Mouse (Mus musculus) layer of hippocampus, adult 2 months (tissue): ENCODE results near the gene Rhof. TPM values are rescaled to one million over a fixed set of nuclear protein-coding genes. Genes with fewer than 3 reads are reported as not detected.

Experiments
- DNase-seq, 2 experiments: peaks; one replicate each; pipeline ENCODE4 v3.0.0; 2022; ENCODE audit warnings: low spot score in 2 of 2
- H3K27ac ChIP-seq: fragments of 200-600 bp; 2 replicates; pipeline ENCODE4 v1.8.1; 2022
- H3K4me3 ChIP-seq: fragments of 200-600 bp; 2 replicates; pipeline ENCODE4 v1.8.1; 2022; ENCODE audit warnings: mild to moderate bottlenecking
- CTCF ChIP-seq: fragments of 200-600 bp; conservative IDR thresholded peaks from 2 replicates; pipeline ENCODE4 v1.8.1; 2022; ENCODE audit warnings: antibody characterized with exemption, mild to moderate bottlenecking, moderate library complexity
- total RNA-seq, 2 experiments: library from RNA; stranded (reverse); gene quantifications; 2 replicates each; pipeline ENCODE4 v1.2.3; 2021

The Rhof gene
- total RNA-seq, 2 experiments from 2014 or later = 43.3 to 46.3 TPM

DNA sequence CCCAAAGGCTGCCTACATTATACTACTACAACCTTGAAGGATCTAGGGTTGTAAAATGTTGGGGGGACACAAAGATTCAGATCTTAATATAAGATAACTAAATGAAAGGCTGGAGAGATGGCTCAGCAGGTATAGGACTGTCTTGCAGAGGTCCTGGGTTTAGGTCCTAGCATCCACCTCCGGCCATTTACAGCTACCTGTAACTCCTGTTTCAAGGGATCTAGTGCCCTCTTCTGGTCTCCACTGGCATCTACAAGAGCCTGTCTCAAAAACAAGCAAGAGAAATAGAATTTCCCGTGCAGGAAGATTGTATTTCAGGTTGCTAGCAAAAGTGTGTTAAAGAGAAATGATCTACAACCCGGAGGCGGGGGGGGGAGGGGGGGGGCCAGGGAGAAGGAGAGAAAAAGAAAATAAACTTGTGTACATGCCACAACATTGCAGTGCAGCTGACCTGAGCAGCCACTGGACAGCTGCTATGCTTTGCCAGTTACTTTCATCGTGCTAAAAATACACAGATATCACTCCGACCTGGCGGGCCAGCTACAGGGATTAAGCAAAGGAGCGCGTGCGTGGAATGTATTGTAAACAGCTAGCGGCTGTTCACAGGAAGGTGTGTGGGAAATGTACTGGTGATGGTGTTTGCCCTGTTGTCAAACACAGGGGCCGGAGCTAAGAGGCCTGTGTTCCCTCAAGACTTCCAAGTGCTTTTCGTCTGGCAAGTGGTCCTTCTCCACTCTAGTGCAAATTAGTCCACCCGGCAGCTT lies 72.6 kb downstream of the Rhof start:
- peak; percentile 79 for TF ChIP-seq CTCF
- no peak for DNase-seq
- H3K4me3 ChIP-seq = no peak overlapping the region
- H3K27ac ChIP-seq = no peak overlapping the region

DNA sequence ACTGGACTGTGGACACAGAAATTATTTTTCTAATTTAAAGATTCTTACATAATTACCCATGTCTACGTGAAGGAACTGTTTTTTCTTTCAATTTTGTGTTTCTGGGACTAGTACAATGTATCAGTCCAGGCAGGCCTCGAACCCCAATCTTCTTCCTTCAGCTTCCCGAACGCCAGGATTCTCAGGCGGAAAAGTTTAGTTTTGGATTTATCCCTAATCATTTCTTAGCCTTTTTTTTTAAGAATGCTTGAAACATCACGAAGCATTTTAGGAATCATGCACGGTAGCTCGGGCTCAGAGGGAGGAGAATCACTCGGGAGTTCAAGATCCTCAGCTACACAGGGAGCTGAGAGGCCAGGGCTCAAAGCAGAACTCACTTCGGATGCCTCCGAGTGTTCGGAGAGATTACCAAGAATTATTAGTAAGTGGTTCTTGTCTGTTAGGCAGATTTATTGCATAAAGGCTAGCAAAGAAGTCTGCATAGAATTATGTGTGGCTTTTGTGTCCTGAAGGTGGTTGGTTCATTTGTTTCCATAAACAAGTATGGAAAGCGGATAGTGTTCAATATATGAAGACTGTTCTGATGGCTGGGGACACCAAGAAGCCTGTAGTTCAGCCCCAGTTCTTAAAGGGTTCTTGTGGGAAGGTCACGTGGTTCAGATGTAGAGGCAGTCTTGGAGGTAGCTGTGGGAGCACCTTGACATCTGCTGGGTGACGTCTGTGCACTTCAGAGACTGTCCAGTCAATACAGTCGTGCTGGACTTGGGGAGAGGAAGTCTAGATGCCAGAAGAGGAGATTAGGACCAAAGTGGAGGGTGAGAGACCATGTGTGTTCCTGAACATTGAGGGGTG lies 74.0 kb downstream of the Rhof start:
- H3K27ac ChIP-seq = peak overlapping the region; percentile 92
- DNase-seq = no peak
- TF ChIP-seq CTCF = no peak
- peak overlapping the region; percentile 70 for H3K4me3 ChIP-seq

DNA sequence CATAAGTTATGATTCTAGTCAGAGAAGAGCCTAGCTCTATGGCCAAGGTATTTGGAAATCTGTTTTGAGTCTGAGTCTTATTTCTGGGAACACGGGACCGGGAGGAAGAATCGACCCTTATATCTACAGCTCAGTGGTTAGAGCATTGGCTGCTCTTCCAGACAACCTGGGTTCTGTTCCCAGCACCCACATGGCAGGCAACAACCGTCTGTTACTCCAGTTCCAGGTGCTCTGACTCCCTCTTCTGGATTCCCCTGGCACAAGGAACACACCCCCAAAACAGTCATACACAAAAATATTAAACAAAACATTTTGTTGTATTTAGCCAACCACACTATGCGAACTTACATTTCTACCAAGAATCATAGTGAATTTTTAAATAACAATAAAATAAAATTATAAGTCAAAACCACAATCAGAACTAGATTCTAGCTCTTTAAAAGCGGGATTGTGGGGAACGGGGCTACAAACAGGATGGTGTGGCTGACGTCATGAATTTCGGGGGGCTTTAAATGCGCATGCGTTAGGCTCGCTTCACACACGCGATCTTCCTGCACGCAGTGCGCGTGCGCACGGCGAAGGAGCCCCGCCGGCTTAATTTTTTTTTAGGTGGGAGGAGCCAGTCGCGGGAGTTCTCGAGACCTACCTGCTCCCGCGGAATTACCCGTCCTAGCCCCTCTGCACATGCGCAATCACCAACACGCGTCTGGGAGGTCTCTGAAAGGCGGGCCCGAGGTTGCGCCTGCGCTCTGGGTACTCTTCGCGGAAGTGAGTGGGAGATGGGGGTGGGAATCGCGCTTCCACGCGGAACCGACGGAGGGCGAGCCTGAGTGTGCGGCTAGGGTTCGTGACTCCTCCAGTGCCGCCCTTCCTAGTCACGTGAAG lies 74.9 kb downstream of the Rhof start:
- TF ChIP-seq CTCF = peak; percentile 69
- H3K4me3 ChIP-seq = peak overlapping the region; percentile 70
- DNase-seq = peak; percentile 99 to 100

More for the DNA sequence above, 74.9 kb downstream of the Rhof start:
- peak overlapping the region; percentile 92 for H3K27ac ChIP-seq

Other genes starting within 250 kb of the Rhof start
- 10 to 100 TPM; 35.0 to 36.7 TPM for gene Kdm2b, start 142.9 kb downstream of the Rhof start, total RNA-seq
- gene Orai1, start 117.6 kb downstream of the Rhof start, total RNA-seq = 10 to 100 TPM; 11.0 to 13.5 TPM
- gene Morn3, start 85.7 kb downstream of the Rhof start, total RNA-seq = not detected
- 10 to 100 TPM; 17.8 to 19.6 TPM for gene Tmem120b, start 64.3 kb downstream of the Rhof start, total RNA-seq
- gene Setd1b, start 9.5 kb upstream of the Rhof start, total RNA-seq = 10 to 100 TPM; 31.2 to 39.4 TPM
- 10 to 100 TPM; 27.8 to 30.4 TPM for gene Psmd9, start 36.7 kb upstream of the Rhof start, total RNA-seq
- gene Hpd, start 50.0 kb upstream of the Rhof start, total RNA-seq = not detected
- 1 to 10 TPM; 4.5 to 5.6 TPM for gene Wdr66, start 119.4 kb upstream of the Rhof start, total RNA-seq
- 10 to 100 TPM; 67.4 to 70.2 TPM for gene Bcl7a, start 211.1 kb upstream of the Rhof start, total RNA-seq